Mouse (Mus musculus) C2C12 (cell line): ENCODE results near the gene Cep63.

Source experiments
- CEBPB ChIP-seq: IDR thresholded peaks from one replicate; pipeline ENCODE4 v1.6.1; 2011; ENCODE audit warnings: low read depth, mild to moderate bottlenecking, control low read depth, moderate library complexity
- CTCF ChIP-seq: IDR thresholded peaks from one replicate; pipeline ENCODE4 v1.5.1; 2011; ENCODE audit not compliant: control insufficient read depth, insufficient read depth, insufficient read length
- FOSL1 ChIP-seq: IDR thresholded peaks from one replicate; pipeline ENCODE4 v1.8.0; 2011; ENCODE audit warnings: mild to moderate bottlenecking, low read length; ENCODE audit not compliant: poor library complexity, insufficient read depth, severe bottlenecking
- MAX ChIP-seq: IDR thresholded peaks from one replicate; pipeline ENCODE4 v1.6.1; 2011; ENCODE audit warnings: mild to moderate bottlenecking, control low read depth
- MYOD1 ChIP-seq: IDR thresholded peaks from one replicate; pipeline ENCODE4 v1.6.1; 2011; ENCODE audit warnings: low read depth; ENCODE audit not compliant: control insufficient read depth, insufficient read length
- MYOG ChIP-seq: IDR thresholded peaks from one replicate; pipeline ENCODE4 v1.6.1; 2011; ENCODE audit not compliant: control insufficient read depth, insufficient read length; ENCODE audit errors: extremely low read depth
- USF1 ChIP-seq: IDR thresholded peaks from one replicate; pipeline ENCODE4 v1.6.1; 2011; ENCODE audit warnings: low read depth, mild to moderate bottlenecking, control low read depth, moderate library complexity

DNA sequence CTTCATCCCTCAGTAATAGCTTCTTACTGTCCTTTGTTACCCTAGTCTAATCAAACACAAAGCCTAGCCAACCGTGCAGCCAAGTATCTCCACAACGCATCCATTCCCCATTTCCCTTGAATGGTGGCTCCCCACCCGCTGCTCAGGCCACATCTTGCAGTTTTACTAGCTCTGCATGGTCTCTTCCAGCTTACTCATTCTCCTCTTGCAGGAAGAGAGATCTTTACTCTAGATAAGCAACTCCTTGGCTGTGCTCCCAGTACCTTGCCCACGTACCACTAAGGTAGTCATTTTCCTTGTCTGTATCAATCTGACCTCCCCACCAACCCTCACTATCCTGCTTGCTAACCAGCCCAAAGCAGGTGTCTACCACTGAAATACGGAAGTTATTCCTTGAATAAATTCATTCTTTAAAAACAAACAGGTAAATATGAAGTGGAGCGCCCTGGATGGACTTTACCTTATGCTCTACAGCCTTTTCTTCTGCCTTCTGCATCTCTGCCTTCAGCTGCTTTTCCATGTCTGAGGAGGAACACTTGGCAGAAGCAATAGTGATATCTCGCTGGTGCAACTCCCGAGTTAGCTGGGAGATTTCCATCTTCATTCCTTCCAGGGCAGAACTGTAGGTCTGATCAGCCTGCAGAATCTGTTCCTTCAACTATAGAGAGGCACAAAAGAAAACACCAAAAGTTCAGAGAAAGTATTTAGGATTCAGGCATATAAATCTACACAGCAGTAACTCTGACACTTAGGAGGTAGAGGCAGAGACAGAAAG is 30.5 kb downstream of the Cep63 start:
- TF ChIP-seq CTCF (no peak), USF1 (no peak), MYOG (no peak), MYOD1 (no peak), CEBPB (no peak), MAX (no peak), FOSL1 (no peak)
